Mouse (Mus musculus): ENCODE measurements at regions not wholly inside any gene's neighbourhood (a gene's known extent, or its start where the extent isn't known, plus 50 kb on each side); places are given as distances from the start of the nearest gene placed in this dataset.

DNA sequence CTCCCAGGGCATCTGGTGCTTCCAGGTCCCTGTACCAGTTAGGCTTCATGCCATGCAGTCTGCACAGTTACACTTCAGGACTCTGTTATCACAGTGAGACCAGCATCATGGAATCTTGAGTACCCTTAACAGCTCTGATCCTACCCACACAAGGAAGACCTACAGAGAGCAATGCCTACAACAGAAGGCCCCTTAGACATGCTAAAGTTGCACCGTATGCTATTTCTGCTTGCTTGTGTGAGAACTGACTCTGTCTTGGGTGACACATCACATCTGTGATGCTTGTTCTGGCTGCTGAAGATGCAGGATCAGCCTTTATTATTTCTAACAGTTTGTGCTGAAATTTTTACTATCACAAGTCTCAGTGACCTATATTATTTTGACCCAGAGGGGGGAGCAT lies 135.0 kb upstream of the Sh3bp4 start:
- ATAC-seq = no peak
- no peak overlapping the region for H3K4me3 ChIP-seq (replicated peaks; ENCODE audit: low read length)
- H3K27ac ChIP-seq (ENCODE audit: low read length) = no peak overlapping the region
- H3K27me3 ChIP-seq (replicated peaks; ENCODE audit: control insufficient read depth, insufficient read depth, low read length) = no peaks in the 10 kb centered on the region
- 79% methylated on average over 1 of the region's 1 CpGs for WGBS
- no peaks in the 10 kb centered on the region for H3K9me3 ChIP-seq (ENCODE audit: control insufficient read depth, low read length)
- no peaks in the 10 kb centered on the region for H3K36me3 ChIP-seq (ENCODE audit: control insufficient read depth, insufficient read depth)
- no peak overlapping the region for H3K4me2 ChIP-seq (ENCODE audit: low read length)
- H3K9ac ChIP-seq (replicated peaks; ENCODE audit: low read depth, low read length) = no peak overlapping the region
- peaks cover 4% of the 10 kb centered on the region; the same call in 1 of the 2 replicates for H3K4me1 ChIP-seq (replicated peaks; ENCODE audit: control insufficient read depth, insufficient read depth, low read length)

DNA sequence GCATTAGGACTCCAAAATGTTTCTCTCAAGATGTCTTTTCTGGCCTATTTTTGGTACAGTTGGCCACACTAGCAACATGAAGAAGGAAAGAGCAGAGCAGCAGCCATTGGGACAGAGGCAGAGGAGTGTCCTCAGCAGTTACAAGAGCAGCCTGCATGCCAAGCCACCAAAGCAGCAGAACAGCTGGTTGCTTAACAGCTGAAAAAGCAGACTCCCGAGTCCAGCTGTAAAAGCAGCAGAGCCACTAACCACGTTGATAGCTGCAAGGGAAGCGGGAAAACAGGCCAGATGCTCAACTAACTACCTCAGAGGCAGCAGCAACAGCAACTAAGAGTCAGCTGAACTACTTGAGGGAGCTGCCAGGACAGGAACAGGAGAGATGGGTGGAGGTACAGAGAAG lies 134.4 kb upstream of the Sh3bp4 start:
- no peak overlapping the region for H3K27ac ChIP-seq (ENCODE audit: low read length)
- no peaks in the 10 kb centered on the region for H3K36me3 ChIP-seq (ENCODE audit: control insufficient read depth, insufficient read depth)
- whole genome bisulfite sequencing = 86% methylated on average over 3 of the region's 3 CpGs
- H3K4me2 ChIP-seq (ENCODE audit: low read length) = no peak overlapping the region
- H3K4me3 ChIP-seq (replicated peaks; ENCODE audit: low read length) = no peak overlapping the region
- no peak for ATAC-seq
- no peaks in the 10 kb centered on the region for H3K27me3 ChIP-seq (replicated peaks; ENCODE audit: control insufficient read depth, insufficient read depth, low read length)
- no peak overlapping the region for H3K9ac ChIP-seq (replicated peaks; ENCODE audit: low read depth, low read length)
- H3K9me3 ChIP-seq (ENCODE audit: control insufficient read depth, low read length) = no peaks in the 10 kb centered on the region
- H3K4me1 ChIP-seq (replicated peaks; ENCODE audit: control insufficient read depth, insufficient read depth, low read length) = peaks cover 4% of the 10 kb centered on the region; the same call in 1 of the 2 replicates

DNA sequence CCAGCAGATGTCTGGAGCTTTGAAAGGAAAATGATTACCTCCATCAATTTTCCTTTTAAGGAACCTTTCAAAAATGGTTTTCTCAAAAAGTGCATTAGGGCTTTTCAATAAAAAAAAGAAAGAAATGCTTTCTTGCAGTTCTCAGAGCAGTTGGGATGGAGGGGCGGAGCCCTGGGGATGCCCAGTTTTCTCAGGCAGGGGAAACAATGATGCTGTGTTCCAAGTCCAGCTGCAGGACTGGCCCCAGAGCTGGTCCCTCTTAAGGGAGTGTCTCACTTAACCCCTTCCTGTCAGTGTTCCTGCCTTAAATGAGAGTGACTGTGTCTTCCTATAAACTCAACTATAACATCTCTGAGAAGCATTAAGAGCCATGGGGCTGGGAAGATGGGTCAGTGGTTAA lies 132.9 kb upstream of the Sh3bp4 start:
- H3K4me1 ChIP-seq (replicated peaks; ENCODE audit: control insufficient read depth, insufficient read depth, low read length) = peaks cover 4% of the 10 kb centered on the region; the same call in 1 of the 2 replicates
- WGBS = 54% methylated on average over 1 of the region's 1 CpGs
- no peaks in the 10 kb centered on the region for H3K27me3 ChIP-seq (replicated peaks; ENCODE audit: control insufficient read depth, insufficient read depth, low read length)
- H3K27ac ChIP-seq (ENCODE audit: low read length) = no peak overlapping the region
- no peak overlapping the region for H3K4me2 ChIP-seq (ENCODE audit: low read length)
- H3K36me3 ChIP-seq (ENCODE audit: control insufficient read depth, insufficient read depth) = no peaks in the 10 kb centered on the region
- H3K4me3 ChIP-seq (replicated peaks; ENCODE audit: low read length) = no peak overlapping the region
- no peak overlapping the region for H3K9ac ChIP-seq (replicated peaks; ENCODE audit: low read depth, low read length)
- H3K9me3 ChIP-seq (ENCODE audit: control insufficient read depth, low read length) = no peaks in the 10 kb centered on the region
- ATAC-seq = no peak

DNA sequence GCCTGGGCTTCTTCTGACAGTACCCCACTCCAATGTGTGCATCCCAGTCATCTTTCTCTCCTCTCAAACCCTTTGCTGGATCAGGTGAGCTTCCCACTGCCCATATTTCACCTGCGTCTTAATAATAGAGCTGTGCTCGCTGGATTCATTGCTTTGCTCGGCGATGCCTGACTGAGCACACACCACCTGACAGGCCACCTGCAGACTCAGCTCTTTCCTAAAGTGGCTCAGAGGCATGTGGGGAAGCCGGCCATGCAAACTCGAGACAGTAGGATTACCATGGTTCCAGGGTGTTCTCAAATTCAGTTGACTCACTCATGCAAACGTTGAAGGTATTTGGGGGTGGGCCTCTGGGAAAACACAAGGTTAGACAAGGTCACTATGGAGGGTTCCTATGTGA lies 131.8 kb upstream of the Sh3bp4 start:
- Histone ChIP-seq H3K4me3 (replicated peaks; ENCODE audit: low read length) (no peak overlapping the region), H3K4me1 (replicated peaks; ENCODE audit: control insufficient read depth, insufficient read depth, low read length) (peaks cover 4% of the 10 kb centered on the region; the same call in 1 of the 2 replicates), H3K9me3 (ENCODE audit: control insufficient read depth, low read length) (no peaks in the 10 kb centered on the region), H3K4me2 (ENCODE audit: low read length) (no peak overlapping the region), H3K27ac (ENCODE audit: low read length) (no peak overlapping the region), H3K27me3 (replicated peaks; ENCODE audit: control insufficient read depth, insufficient read depth, low read length) (no peaks in the 10 kb centered on the region), H3K36me3 (ENCODE audit: control insufficient read depth, insufficient read depth) (no peaks in the 10 kb centered on the region), H3K9ac (replicated peaks; ENCODE audit: low read depth, low read length) (no peak overlapping the region)
- no peak for ATAC-seq
- 55% methylated on average over 7 of the region's 7 CpGs for WGBS

DNA sequence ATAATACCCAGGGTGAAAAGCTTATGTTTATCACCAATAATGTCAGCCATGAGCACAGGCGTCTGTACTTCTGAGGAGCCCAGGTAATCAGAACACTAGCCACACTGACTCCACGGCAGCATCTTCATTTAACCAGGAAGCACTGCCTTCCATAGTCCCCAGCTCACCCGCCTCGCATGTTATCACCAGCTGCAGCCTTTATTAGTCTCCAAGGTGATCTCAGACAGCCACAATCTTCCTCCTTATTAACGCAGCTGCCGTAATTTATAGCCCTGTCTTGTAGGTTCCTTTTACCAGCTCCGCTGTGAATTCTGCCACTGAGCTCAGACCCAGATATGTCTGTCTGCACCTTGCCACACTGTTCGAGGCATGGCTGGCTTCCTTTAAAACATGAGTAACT lies 127.2 kb upstream of the Sh3bp4 start:
- 67% methylated on average over 8 of the region's 8 CpGs for WGBS
- H3K9me3 ChIP-seq (ENCODE audit: control insufficient read depth, low read length) = no peaks in the 10 kb centered on the region
- no peaks in the 10 kb centered on the region for H3K36me3 ChIP-seq (ENCODE audit: control insufficient read depth, insufficient read depth)
- no peak overlapping the region for H3K4me3 ChIP-seq (replicated peaks; ENCODE audit: low read length)
- no peaks in the 10 kb centered on the region for H3K4me1 ChIP-seq (replicated peaks; ENCODE audit: control insufficient read depth, insufficient read depth, low read length)
- H3K9ac ChIP-seq (replicated peaks; ENCODE audit: low read depth, low read length) = no peak overlapping the region
- ATAC-seq = no peak
- no peak overlapping the region for H3K4me2 ChIP-seq (ENCODE audit: low read length)
- H3K27me3 ChIP-seq (replicated peaks; ENCODE audit: control insufficient read depth, insufficient read depth, low read length) = no peaks in the 10 kb centered on the region
- H3K27ac ChIP-seq (ENCODE audit: low read length) = no peak overlapping the region

DNA sequence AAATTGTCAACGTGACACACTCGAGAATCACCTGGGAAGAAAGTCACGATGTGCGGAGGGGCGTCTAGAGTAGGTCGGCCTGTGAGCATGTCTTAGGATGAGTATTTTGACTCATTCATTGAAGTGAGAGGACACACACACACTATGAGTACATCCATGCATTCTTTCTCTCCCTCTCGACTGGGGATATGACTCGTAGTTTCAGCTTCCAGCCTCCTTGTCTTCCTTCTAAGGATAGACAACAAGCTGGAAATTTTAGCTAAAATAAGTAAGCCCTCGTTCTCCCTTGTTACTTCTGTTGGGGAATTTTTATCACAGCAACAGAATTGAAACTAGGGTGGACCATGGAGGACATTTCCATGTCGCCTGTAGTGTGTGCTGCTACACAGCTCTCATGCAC lies 124.3 kb upstream of the Sh3bp4 start:
- WGBS = 93% methylated on average over 10 of the region's 10 CpGs
- no peak for ATAC-seq
- no peak overlapping the region for H3K9ac ChIP-seq (replicated peaks; ENCODE audit: low read depth, low read length)

DNA sequence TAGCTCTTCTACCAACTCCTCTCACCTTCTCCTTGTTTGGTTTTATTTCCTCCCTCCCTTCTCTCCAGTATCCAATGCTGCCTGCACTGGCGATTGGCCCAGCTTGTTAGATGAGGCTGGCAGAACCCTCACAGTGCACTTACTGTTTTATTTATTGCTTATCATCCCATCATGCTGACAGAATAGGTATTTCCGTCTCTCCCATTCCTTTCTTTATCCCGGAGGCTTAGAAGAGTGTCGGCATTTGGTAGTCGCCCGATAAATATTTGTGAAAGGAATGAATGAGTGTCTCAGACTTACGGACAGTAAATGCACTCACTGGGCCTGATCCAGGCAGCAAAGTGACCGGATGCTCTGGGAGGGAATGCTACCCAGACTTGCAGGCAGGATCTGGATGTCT lies 123.8 kb upstream of the Sh3bp4 start:
- ATAC-seq = no peak

More for the DNA sequence above, 124.3 kb upstream of the Sh3bp4 start:
- Histone ChIP-seq H3K4me3 (replicated peaks; ENCODE audit: low read length) (no peak overlapping the region), H3K27ac (ENCODE audit: low read length) (no peak overlapping the region), H3K4me1 (replicated peaks; ENCODE audit: control insufficient read depth, insufficient read depth, low read length) (no peaks in the 10 kb centered on the region), H3K4me2 (ENCODE audit: low read length) (no peak overlapping the region), H3K36me3 (ENCODE audit: control insufficient read depth, insufficient read depth) (no peaks in the 10 kb centered on the region), H3K27me3 (replicated peaks; ENCODE audit: control insufficient read depth, insufficient read depth, low read length) (no peaks in the 10 kb centered on the region), H3K9me3 (ENCODE audit: control insufficient read depth, low read length) (peaks cover 3% of the 10 kb centered on the region; the same call in 1 of the 2 replicates)

DNA sequence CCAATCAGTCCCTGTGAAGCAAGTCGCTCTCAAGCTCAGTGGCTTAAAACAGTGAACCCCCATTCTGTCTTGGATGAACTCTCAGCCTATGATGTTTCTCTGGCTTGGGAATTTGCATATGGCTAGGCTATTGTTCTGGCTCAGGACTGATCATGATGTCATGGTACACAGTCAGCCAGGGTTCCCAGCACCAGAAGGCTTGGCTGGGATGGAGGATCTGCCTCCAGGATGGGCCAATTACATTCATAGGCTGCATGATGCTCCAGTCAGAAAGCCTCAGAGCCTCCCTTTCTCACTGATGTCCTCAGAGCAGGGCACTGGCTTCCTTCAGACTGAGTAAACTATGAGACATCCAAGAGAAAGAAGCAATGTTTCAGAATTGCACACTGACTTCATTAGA lies 120.3 kb upstream of the Sh3bp4 start:
- Histone ChIP-seq H3K27ac (ENCODE audit: low read length) (no peak overlapping the region), H3K9ac (replicated peaks; ENCODE audit: low read depth, low read length) (no peak overlapping the region), H3K4me1 (replicated peaks; ENCODE audit: control insufficient read depth, insufficient read depth, low read length) (no peaks in the 10 kb centered on the region), H3K36me3 (ENCODE audit: control insufficient read depth, insufficient read depth) (no peaks in the 10 kb centered on the region), H3K27me3 (replicated peaks; ENCODE audit: control insufficient read depth, insufficient read depth, low read length) (no peaks in the 10 kb centered on the region), H3K4me3 (replicated peaks; ENCODE audit: low read length) (no peak overlapping the region), H3K9me3 (ENCODE audit: control insufficient read depth, low read length) (peaks cover 3% of the 10 kb centered on the region; the same call in 1 of the 2 replicates), H3K4me2 (ENCODE audit: low read length) (no peak overlapping the region)
- ATAC-seq = no peak
- 65% methylated on average over 1 of the region's 1 CpGs for WGBS

More for the DNA sequence above, 123.8 kb upstream of the Sh3bp4 start:
- Histone ChIP-seq H3K4me3 (replicated peaks; ENCODE audit: low read length) (no peak overlapping the region), H3K36me3 (ENCODE audit: control insufficient read depth, insufficient read depth) (no peaks in the 10 kb centered on the region), H3K9me3 (ENCODE audit: control insufficient read depth, low read length) (peaks cover 3% of the 10 kb centered on the region; the same call in 1 of the 2 replicates), H3K9ac (replicated peaks; ENCODE audit: low read depth, low read length) (no peak overlapping the region), H3K27me3 (replicated peaks; ENCODE audit: control insufficient read depth, insufficient read depth, low read length) (no peaks in the 10 kb centered on the region), H3K4me1 (replicated peaks; ENCODE audit: control insufficient read depth, insufficient read depth, low read length) (no peaks in the 10 kb centered on the region), H3K4me2 (ENCODE audit: low read length) (no peak overlapping the region), H3K27ac (ENCODE audit: low read length) (no peak overlapping the region)
- 79% methylated on average over 8 of the region's 8 CpGs for WGBS

DNA sequence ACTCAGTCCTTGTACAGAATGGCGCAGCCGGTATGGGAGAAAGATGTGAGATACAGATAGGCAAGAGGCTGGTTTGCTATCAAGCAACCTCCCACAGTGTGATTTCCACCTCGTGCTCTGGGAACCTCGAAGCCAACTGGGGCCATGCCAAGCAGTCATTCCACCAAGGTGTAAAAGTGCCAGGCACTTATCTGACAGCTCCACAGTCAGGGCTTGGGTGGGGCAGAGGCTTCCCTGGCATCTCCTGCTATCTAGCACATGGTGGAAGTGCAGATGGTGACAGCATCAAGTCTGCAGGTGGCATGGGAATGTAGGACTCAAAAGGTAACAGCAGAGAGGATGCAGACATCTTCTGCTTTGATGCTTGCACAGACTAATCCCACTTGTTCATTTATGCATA lies 116.7 kb upstream of the Sh3bp4 start:
- no peak overlapping the region for H3K9ac ChIP-seq (replicated peaks; ENCODE audit: low read depth, low read length)
- ATAC-seq = no peak
- 77% methylated on average over 4 of the region's 4 CpGs for WGBS
- H3K4me2 ChIP-seq (ENCODE audit: low read length) = no peak overlapping the region
- peaks cover 3% of the 10 kb centered on the region; the same call in 1 of the 2 replicates for H3K9me3 ChIP-seq (ENCODE audit: control insufficient read depth, low read length)
- no peaks in the 10 kb centered on the region for H3K4me1 ChIP-seq (replicated peaks; ENCODE audit: control insufficient read depth, insufficient read depth, low read length)
- H3K27ac ChIP-seq (ENCODE audit: low read length) = no peak overlapping the region
- H3K36me3 ChIP-seq (ENCODE audit: control insufficient read depth, insufficient read depth) = no peaks in the 10 kb centered on the region
- H3K27me3 ChIP-seq (replicated peaks; ENCODE audit: control insufficient read depth, insufficient read depth, low read length) = no peaks in the 10 kb centered on the region
- H3K4me3 ChIP-seq (replicated peaks; ENCODE audit: low read length) = no peak overlapping the region

DNA sequence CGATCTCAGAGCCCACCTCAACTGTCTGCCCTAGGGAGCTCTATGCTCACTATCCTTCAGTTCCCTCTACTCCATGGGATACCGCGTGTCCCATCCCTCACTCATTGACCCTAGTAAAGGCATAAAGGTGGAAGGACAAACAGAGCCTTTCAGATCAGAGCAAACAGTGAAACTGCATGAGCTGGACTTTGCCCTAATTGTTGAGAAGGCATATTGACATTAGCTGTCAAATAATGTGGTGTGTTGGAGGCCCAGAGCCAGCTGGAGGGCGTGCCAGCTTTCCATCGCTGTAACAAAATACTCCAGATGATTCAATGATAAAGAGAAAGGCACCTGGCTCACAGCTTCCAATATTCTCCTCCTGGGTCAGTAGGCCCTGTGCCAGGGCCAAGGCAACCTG lies 115.4 kb upstream of the Sh3bp4 start:
- H3K36me3 ChIP-seq (ENCODE audit: control insufficient read depth, insufficient read depth) = no peaks in the 10 kb centered on the region
- no peak overlapping the region for H3K4me3 ChIP-seq (replicated peaks; ENCODE audit: low read length)
- 85% methylated on average over 5 of the region's 5 CpGs for WGBS
- H3K27ac ChIP-seq (ENCODE audit: low read length) = no peak overlapping the region
- no peaks in the 10 kb centered on the region for H3K4me1 ChIP-seq (replicated peaks; ENCODE audit: control insufficient read depth, insufficient read depth, low read length)
- H3K9ac ChIP-seq (replicated peaks; ENCODE audit: low read depth, low read length) = no peak overlapping the region
- ATAC-seq = no peak
- H3K9me3 ChIP-seq (ENCODE audit: control insufficient read depth, low read length) = no peaks in the 10 kb centered on the region
- H3K4me2 ChIP-seq (ENCODE audit: low read length) = no peak overlapping the region
- H3K27me3 ChIP-seq (replicated peaks; ENCODE audit: control insufficient read depth, insufficient read depth, low read length) = no peaks in the 10 kb centered on the region
